Mouse (Mus musculus) heart, embryonic 11.5 days (tissue): ENCODE data around the gene 1110051M20Rik. TPM values are rescaled to one million over a fixed set of nuclear protein-coding genes. Genes with fewer than 3 reads are reported as not detected.

Source experiments
- ATAC-seq: fragments of 200-750 bp; cut with Nextera tagmentation; replicated peaks from 2 replicates; pipeline ENCODE4 v1.8.0; 2017; ENCODE audit warnings: moderate library complexity; ENCODE audit not compliant: insufficient number of reproducible peaks, low FRiP score, low TSS enrichment
- H3K27ac ChIP-seq: fragments of 300-500 bp; sonication (generic); 2 replicates; pipeline ENCODE4 v1.5.1; 2014; ENCODE audit warnings: mild to moderate bottlenecking, low read depth, low read length
- H3K27me3 ChIP-seq: fragments of 300-500 bp; sonication (generic); 2 replicates; pipeline ENCODE4 v1.6.1; 2014; ENCODE audit warnings: mild to moderate bottlenecking, low read length, mixed read lengths; ENCODE audit not compliant: control insufficient read depth, insufficient read depth
- H3K36me3 ChIP-seq: fragments of 300-500 bp; sonication (generic); 2 replicates; pipeline ENCODE4 v1.6.1; 2014; ENCODE audit warnings: mild to moderate bottlenecking, low read length, moderate library complexity, mixed read lengths; ENCODE audit not compliant: control insufficient read depth, insufficient read depth
- H3K4me1 ChIP-seq: fragments of 300-500 bp; sonication (generic); 2 replicates; pipeline ENCODE4 v1.6.1; 2014; ENCODE audit warnings: low read length; ENCODE audit not compliant: control insufficient read depth, insufficient read depth
- H3K4me2 ChIP-seq: fragments of 300-500 bp; sonication (generic); 2 replicates; pipeline ENCODE4 v1.6.1; 2014; ENCODE audit warnings: mild to moderate bottlenecking, moderate library complexity
- H3K4me3 ChIP-seq: fragments of 300-500 bp; sonication (generic); 2 replicates; pipeline ENCODE4 v1.5.1; 2014; ENCODE audit warnings: low read depth, low read length
- H3K9ac ChIP-seq: fragments of 300-500 bp; sonication (generic); 2 replicates; pipeline ENCODE4 v1.6.1; 2014; ENCODE audit warnings: mild to moderate bottlenecking, low read depth, low read length, moderate library complexity
- H3K9me3 ChIP-seq: fragments of 300-500 bp; sonication (generic); replicated peaks from 2 replicates; pipeline ENCODE4 v1.6.1; 2016; ENCODE audit warnings: low read length; ENCODE audit not compliant: control insufficient read depth
- WGBS: fragments of 180-500 bp; shearing (Covaris S2); extraction: QIAGEN DNeasy Blood & Tissue Kit; methylation state at CpG from one replicate; pipeline ENCODE4 v1.1.7; 2014; ENCODE audit not compliant: insufficient replicate concordance; 5-methylcytosine and 5-hydroxymethylcytosine counted together
- polyA plus RNA-seq: library from polyadenylated mRNA; unstranded; fragments of >200 nt; fragmentation: Nextera tagmentation; extraction: Ambion mirVana; gene quantifications from 2 replicates; pipeline ENCODE4 v1.2.1, GENCODE M21; 2014

Gene 1110051M20Rik
- polyA plus RNA-seq, 1 experiment from 2014 or later, result 43.9 TPM

- H3K9ac ChIP-seq, result no peak overlapping the region
- no peaks in the 10 kb centered on the region for H3K36me3 ChIP-seq
- no peak for ATAC-seq
- H3K9me3 ChIP-seq, result no peaks in the 10 kb centered on the region
- peaks cover 6% of the 10 kb centered on the region for H3K4me1 ChIP-seq
- H3K4me3 ChIP-seq, result no peak overlapping the region
- no peak overlapping the region for H3K4me2 ChIP-seq
- 85% methylated on average over 9 of the region's 9 CpGs for WGBS
- no peak overlapping the region for H3K27ac ChIP-seq
- H3K27me3 ChIP-seq, result no peaks in the 10 kb centered on the region
Observed at GRCm38 (mm10) chr2:91305926-91306325, 138.6 kb downstream of the 1110051M20Rik start.

DNA sequence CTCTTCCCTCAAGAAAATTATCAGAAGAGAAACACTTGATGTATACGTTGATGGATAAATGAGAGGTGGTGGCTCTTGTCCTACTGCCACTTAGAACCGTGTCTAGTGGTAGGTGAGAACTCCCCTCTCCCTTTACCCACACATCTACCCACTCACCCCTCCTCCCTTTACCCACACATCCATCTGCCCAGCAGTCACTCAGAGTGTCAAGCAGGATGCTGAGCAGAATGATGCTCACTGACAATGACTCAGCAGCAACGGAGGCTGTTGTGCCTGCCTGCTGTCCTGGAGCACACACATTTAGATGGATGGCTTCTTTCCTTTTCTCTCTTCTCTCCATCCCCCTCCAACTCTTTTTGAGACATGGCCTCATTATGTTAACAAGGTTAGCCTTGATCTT, 141.7 kb downstream of the 1110051M20Rik start:
- 56% methylated on average over 3 of the region's 3 CpGs for WGBS
- ATAC-seq, result no peak

DNA sequence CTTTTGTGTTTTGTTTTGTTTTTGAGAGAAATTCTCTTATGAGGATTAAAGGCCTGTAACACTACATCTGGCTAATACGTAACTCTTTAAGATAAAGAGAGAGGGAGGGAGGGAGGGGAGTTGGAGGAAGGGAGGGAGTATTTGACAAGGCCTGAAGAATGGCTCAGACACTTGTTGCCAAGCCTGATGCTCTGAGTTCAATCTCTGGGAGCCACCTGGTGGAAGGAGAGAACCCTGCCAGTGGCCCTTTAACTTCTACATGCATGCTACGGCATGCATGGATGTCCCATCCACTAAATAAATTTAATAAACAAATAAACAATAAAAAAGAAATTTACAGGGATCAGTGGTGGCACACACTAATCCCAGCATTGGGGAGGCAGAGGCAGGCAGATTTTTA, 142.7 kb downstream of the 1110051M20Rik start:
- H3K36me3 ChIP-seq, result no peaks in the 10 kb centered on the region
- no peak for ATAC-seq
- no peak overlapping the region for H3K4me2 ChIP-seq
- H3K4me3 ChIP-seq, result no peak overlapping the region
- H3K9ac ChIP-seq, result no peak overlapping the region
- peaks cover 12% of the 10 kb centered on the region; the same call in 1 of the 2 replicates for H3K4me1 ChIP-seq
- H3K27ac ChIP-seq, result no peak overlapping the region
- 68% methylated on average over 2 of the region's 2 CpGs for WGBS
- no peaks in the 10 kb centered on the region for H3K27me3 ChIP-seq
- no peaks in the 10 kb centered on the region for H3K9me3 ChIP-seq

More for the DNA sequence above, 141.7 kb downstream of the 1110051M20Rik start:
- Histone ChIP-seq H3K27ac (no peak overlapping the region), H3K27me3 (no peaks in the 10 kb centered on the region), H3K4me2 (no peak overlapping the region), H3K9me3 (no peaks in the 10 kb centered on the region), H3K4me1 (peaks cover 12% of the 10 kb centered on the region; the same call in 1 of the 2 replicates), H3K9ac (no peak overlapping the region), H3K4me3 (no peak overlapping the region), H3K36me3 (no peaks in the 10 kb centered on the region)

- Histone ChIP-seq H3K4me1 (peaks cover 12% of the 10 kb centered on the region; the same call in 1 of the 2 replicates), H3K27ac (no peak overlapping the region), H3K36me3 (no peaks in the 10 kb centered on the region), H3K4me3 (no peak overlapping the region), H3K9me3 (no peaks in the 10 kb centered on the region), H3K27me3 (no peaks in the 10 kb centered on the region), H3K9ac (no peak overlapping the region), H3K4me2 (no peak overlapping the region)
- WGBS, result 85% methylated on average over 2 of the region's 2 CpGs
- no peak for ATAC-seq
Observed at GRCm38 (mm10) chr2:91300784-91301183, 143.7 kb downstream of the 1110051M20Rik start.

DNA sequence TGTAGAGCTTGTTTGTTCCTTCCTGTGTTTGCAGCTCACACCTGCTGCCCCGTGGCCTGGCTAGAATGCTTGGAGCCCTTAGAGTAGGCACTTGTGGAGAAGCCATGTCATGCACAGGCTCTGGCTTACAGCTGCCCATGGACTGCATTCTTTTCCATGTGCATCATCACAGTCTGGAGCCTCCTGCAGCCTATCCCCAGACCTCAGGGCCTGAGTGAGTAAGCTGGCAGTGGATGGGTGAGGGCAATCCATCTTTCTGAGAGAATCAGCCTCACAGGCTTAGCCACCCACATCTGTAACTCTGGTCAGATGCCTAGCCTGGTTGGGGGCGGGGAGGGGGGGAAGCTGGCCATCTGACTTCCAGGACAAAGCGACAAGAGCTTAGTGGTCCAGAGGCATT, 145.3 kb downstream of the 1110051M20Rik start:
- ATAC-seq, result peak; percentile 74
- Histone ChIP-seq H3K4me2 (no peak overlapping the region; the same call in 1 of the 2 replicates), H3K4me3 (no peak overlapping the region), H3K27me3 (no peaks in the 10 kb centered on the region), H3K27ac (peak overlapping the region; percentile 70), H3K4me1 (peaks cover 12% of the 10 kb centered on the region; the same call in 1 of the 2 replicates), H3K9ac (no peak overlapping the region; the same call in 1 of the 2 replicates), H3K36me3 (no peaks in the 10 kb centered on the region), H3K9me3 (no peaks in the 10 kb centered on the region)
- 35% methylated on average over 3 of the region's 3 CpGs for WGBS

GRCm38 (mm10) chr2:91295895-91296294, 148.6 kb downstream of the 1110051M20Rik start:
- Histone ChIP-seq H3K27ac (no peak overlapping the region), H3K4me3 (no peak overlapping the region), H3K4me1 (peaks cover 9% of the 10 kb centered on the region; the same call in 1 of the 2 replicates), H3K36me3 (no peaks in the 10 kb centered on the region), H3K4me2 (no peak overlapping the region), H3K9ac (no peak overlapping the region), H3K9me3 (no peaks in the 10 kb centered on the region), H3K27me3 (no peaks in the 10 kb centered on the region)
- WGBS, result 79% methylated on average over 5 of the region's 5 CpGs
- ATAC-seq, result no peak

DNA sequence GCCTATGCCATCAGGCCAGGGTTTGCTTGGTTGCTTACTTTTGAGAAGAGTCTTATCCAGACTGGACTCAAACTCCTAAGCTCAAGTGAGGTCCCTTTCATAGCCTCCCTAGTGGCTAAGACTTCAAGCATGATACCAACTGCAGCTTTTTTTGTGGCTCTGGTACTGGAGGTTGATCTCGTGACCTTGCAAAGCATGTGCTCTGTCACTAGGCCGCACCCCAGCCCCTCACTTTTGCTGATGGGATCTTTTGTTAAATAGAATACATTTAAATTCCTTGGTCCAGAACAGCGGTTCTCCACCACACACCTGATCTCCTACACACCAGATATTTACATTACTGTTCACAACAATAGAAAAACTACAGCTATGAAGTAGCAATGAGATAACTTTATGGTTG, 150.3 kb downstream of the 1110051M20Rik start:
- H3K9ac ChIP-seq, result no peak overlapping the region
- H3K27ac ChIP-seq, result no peak overlapping the region
- 83% methylated on average over 3 of the region's 3 CpGs for WGBS
- H3K4me2 ChIP-seq, result no peak overlapping the region
- H3K27me3 ChIP-seq, result no peaks in the 10 kb centered on the region
- H3K36me3 ChIP-seq, result no peaks in the 10 kb centered on the region
- no peak overlapping the region for H3K4me3 ChIP-seq
- H3K4me1 ChIP-seq, result peaks cover 4% of the 10 kb centered on the region; the same call in 1 of the 2 replicates
- ATAC-seq, result no peak
- no peaks in the 10 kb centered on the region for H3K9me3 ChIP-seq

GRCm38 (mm10) chr2:91291197-91292007, 153.1 kb downstream of the 1110051M20Rik start:
- WGBS, result 69% methylated on average over 12 of the region's 12 CpGs
- H3K9me3 ChIP-seq, result no peaks in the 10 kb centered on the region
- no peak overlapping the region for H3K27ac ChIP-seq
- no peak overlapping the region for H3K9ac ChIP-seq
- no peak overlapping the region for H3K4me2 ChIP-seq
- no peak overlapping the region for H3K4me3 ChIP-seq
- peaks cover 6% of the 10 kb centered on the region for H3K4me1 ChIP-seq
- H3K36me3 ChIP-seq, result no peaks in the 10 kb centered on the region
- no peaks in the 10 kb centered on the region for H3K27me3 ChIP-seq
- no peak for ATAC-seq

DNA sequence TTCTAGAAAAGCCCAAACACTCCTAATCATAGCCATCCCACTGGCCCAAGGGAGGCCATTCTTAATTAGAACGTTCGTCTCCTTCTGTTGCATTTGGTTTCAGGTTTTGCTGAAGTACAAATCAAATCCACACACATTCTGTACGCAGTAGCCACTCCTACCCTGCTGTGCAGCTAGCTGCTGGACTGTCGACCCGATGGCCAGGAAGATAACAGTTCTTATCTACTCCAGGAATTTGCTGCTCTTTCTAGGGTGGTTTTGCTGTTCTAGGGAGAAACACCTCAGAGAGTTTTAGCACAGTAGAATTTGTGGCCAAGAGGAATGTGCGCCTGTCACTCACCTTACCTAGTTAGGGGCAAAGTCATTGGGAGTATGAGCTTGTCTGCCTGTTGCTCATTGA, 156.9 kb downstream of the 1110051M20Rik start:
- ATAC-seq, result no peak
- Histone ChIP-seq H3K36me3 (no peaks in the 10 kb centered on the region), H3K4me3 (no peak overlapping the region), H3K9ac (no peak overlapping the region), H3K4me2 (no peak overlapping the region), H3K27me3 (no peaks in the 10 kb centered on the region), H3K9me3 (no peaks in the 10 kb centered on the region), H3K27ac (no peak overlapping the region), H3K4me1 (peaks cover 21% of the 10 kb centered on the region)
- 36% methylated on average over 6 of the region's 6 CpGs for WGBS
